Mouse (Mus musculus): ENCODE measurements around the gene Fmr1nb.
"Not testable (repeated sequence)": the region's sequence is repeated elsewhere in the genome, so short reads cannot be mapped to it uniquely, and the experiment has no call there.

The Fmr1nb gene

GRCm38 (mm10) chrX:68761606-68762005 is at the start of gene Fmr1nb:
Fmr1nb (plus strand) TSS chrX:68761839.
- DNase-seq (ENCODE audit: low read depth, low spot score): no peak

- no peak for DNase-seq (ENCODE audit: low read depth, low spot score)
These were observed 24.7 kb upstream of the Fmr1nb start for GRCm38 (mm10) chrX:68736902-68737301.

DNA sequence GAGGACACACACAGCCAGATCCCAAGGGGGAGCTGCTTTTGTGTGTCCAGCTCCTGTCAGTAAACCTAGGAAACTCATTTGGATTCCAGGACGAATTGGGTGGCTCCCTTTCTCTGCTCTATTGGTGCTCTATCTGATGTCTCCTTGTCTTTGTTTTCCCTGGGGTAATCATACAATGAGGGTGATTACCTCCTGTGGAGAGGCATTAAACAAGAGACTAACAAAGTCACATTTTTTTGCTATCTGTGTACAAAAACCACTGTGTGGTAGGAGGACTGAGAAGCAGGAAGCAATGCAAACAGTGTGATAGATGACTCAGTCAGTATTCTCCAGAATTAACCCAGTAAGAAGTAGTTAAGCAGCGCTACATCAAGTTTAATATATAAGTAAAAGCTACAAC is 21.6 kb upstream of the Fmr1nb start:
- no peak for DNase-seq (ENCODE audit: low read depth, low spot score)

- DNase-seq (ENCODE audit: low read depth, low spot score): not testable (repeated sequence)
These were observed 58.8 kb downstream of the Fmr1nb start for GRCm38 (mm10) chrX:68820449-68820848.

DNA sequence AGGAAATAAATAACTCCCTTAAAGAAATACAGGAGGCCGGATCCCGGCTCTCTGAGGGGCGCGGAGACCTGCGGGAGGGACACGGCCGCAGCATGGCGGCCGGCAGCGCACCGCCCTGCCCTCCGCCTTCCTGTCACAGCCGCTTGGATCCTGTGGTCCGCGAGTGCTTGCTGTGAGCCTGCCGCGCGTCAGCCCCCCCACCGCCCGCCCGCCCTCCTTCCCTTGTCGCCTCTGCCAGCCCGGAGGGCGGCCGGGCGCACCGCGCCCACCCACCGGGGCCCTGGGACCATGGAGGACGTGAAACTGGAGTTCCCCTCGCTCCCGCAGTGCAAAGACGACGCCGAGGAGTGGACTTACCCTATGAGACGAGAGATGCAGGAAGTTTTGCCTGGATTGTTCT is 59.4 kb downstream of the Fmr1nb start, which contains the start of gene Gm14698:
Gene Gm14698 (plus strand): TSS at position 35 of the 400 bp plus-strand sequence.
- not testable (repeated sequence) for DNase-seq (ENCODE audit: low read depth, low spot score)

DNA sequence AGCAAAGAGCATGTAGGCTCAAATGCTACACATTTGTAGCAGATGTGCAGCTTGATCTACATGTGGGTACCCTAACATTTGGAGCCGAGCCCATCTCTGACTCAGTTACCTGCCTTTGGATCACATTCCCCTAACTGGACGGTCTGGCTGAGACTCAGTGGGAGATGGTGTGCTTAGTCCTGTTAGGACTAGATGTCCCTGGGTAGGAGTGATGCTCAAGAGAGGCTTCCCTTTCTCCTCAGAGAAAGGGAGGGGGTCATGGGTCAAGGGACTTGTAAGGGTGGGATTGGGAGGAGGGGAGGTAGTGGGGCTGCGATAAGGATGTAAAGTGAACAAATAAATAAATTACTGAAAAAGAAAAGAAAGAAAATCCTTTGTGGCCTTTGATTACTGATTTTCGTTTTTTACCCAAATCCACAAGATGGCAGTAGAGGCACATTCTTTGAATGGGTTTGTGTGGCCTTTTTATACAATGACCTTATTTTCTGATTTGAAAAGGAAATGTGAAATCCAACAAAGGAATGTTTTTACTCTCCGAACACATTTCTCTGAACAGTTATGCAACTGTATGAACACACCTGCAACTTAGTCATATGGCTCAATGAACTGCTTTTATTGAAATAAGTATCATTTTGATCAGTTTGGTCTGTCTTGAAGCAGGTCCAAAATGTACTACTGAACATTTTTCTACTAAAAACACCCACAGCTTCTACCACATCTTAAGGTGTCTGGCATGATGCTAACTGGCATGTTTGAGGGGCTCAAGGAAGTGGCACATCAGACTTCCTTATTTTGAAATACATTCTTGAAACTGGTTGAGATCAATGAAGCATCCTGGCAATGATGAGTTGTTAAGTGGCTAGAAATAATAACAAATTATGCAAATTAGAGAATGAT is 78.2 kb downstream of the Fmr1nb start:
- peak; percentile 10 for DNase-seq (ENCODE audit: low read depth, low spot score)
